Mouse (Mus musculus): ENCODE measurements around the gene Tusc2.
A peak's percentile ranks its signal among the peaks of the same experiment; 100 is the strongest.
"Not testable (repeated sequence)": the region's sequence is repeated elsewhere in the genome, so short reads cannot be mapped to it uniquely, and the experiment has no call there.

Tusc2 gene

GRCm38 (mm10) chr9:107568331-107569261, 5.5 kb downstream of the Tusc2 start:
- DNase-seq (ENCODE audit: low spot score): peak; percentile 92

- DNase-seq (ENCODE audit: low spot score): peak; percentile 50
These were observed 6.2 kb downstream of the Tusc2 start for GRCm38 (mm10) chr9:107569270-107569669.

- no peak for DNase-seq (ENCODE audit: low spot score)
These were observed 7.0 kb downstream of the Tusc2 start for GRCm38 (mm10) chr9:107570016-107570415.

- no peak for DNase-seq (ENCODE audit: low spot score)
These were observed 7.8 kb downstream of the Tusc2 start for GRCm38 (mm10) chr9:107570845-107571244.

- no peak for DNase-seq (ENCODE audit: low spot score)
These were observed 8.7 kb downstream of the Tusc2 start for GRCm38 (mm10) chr9:107571534-107572326.

GRCm38 (mm10) chr9:107572327-107572662, 9.2 kb downstream of the Tusc2 start:
- DNase-seq (ENCODE audit: low spot score): no peak

- DNase-seq (ENCODE audit: low spot score): not testable (repeated sequence)
These were observed 10.7 kb downstream of the Tusc2 start for GRCm38 (mm10) chr9:107573774-107574173.

GRCm38 (mm10) chr9:107575579-107576356, 12.7 kb downstream of the Tusc2 start:
- DNase-seq (ENCODE audit: low spot score): no peak

- DNase-seq (ENCODE audit: low spot score): peak; percentile 86
These were observed 13.5 kb downstream of the Tusc2 start, which contains the start of gene Hyal1 for GRCm38 (mm10) chr9:107576357-107577107. Gene Hyal1 (plus strand): TSS chr9:107576927.

GRCm38 (mm10) chr9:107577871-107578270, 14.8 kb downstream of the Tusc2 start:
- no peak for DNase-seq (ENCODE audit: low spot score)

- DNase-seq (ENCODE audit: low spot score): no peak
These were observed 15.5 kb downstream of the Tusc2 start, which contains the start of gene Naa80 for GRCm38 (mm10) chr9:107578587-107578986. Gene Naa80 (plus strand): TSS chr9:107578887.

GRCm38 (mm10) chr9:107579023-107579900, 16.2 kb downstream of the Tusc2 start:
- DNase-seq (ENCODE audit: low spot score): no peak

GRCm38 (mm10) chr9:107580501-107581317, 17.7 kb downstream of the Tusc2 start, which contains the start of gene Hyal3:
Gene Hyal3 (plus strand): TSS chr9:107580818.
- DNase-seq (ENCODE audit: low spot score): peak; percentile 93

- no peak for DNase-seq (ENCODE audit: low spot score)
These were observed 18.5 kb downstream of the Tusc2 start for GRCm38 (mm10) chr9:107581584-107581983.

GRCm38 (mm10) chr9:107582509-107583062, 19.5 kb downstream of the Tusc2 start:
- DNase-seq (ENCODE audit: low spot score): no peak

- DNase-seq (ENCODE audit: low spot score): no peak
These were observed 20.1 kb downstream of the Tusc2 start for GRCm38 (mm10) chr9:107583174-107583573.

- DNase-seq (ENCODE audit: low spot score): no peak
These were observed 23.4 kb downstream of the Tusc2 start for GRCm38 (mm10) chr9:107586504-107586903.

- DNase-seq (ENCODE audit: low spot score): peak; percentile 100
These were observed 24.1 kb downstream of the Tusc2 start, which contains the start of gene Ifrd2 for GRCm38 (mm10) chr9:107586974-107587832. Gene Ifrd2 (plus strand): TSS chr9:107587642.
